ENCODE assay signal across 8 mouse cellular contexts in genomic region chr2:166950853-166951648, GRCm38 (mm10). TPM values are rescaled to one million over a fixed set of nuclear protein-coding genes. Genes with fewer than 3 reads are reported as not detected.
DNase-seq lines count a peak whose midpoint lies in the region; TF ChIP-seq lines count a peak whose summit lies in the region.
"Had no signal": no experiment of that assay in that cellular context is flagged by ENCODE, and none has a peak within 500 bp of the region (broad histone marks: within the 10 kb centered on the region; RNA-seq: fewer than 3 reads in every experiment).

No protein-coding gene starts in this region.

- H3K4me3 ChIP-seq in kidney, adult 2 months (ENCODE audit: insufficient read depth, low read depth, low read length): no peak overlapping the region
- no peak overlapping the region for H3K4me3 ChIP-seq in cerebellum, adult 2 months (replicated peaks; ENCODE audit: insufficient read depth, low read depth, low read length)
- H3K4me3 ChIP-seq: limb, embryonic 12.5 days had no signal

- TF ChIP-seq CTCF in kidney, adult 2 months (conservative IDR thresholded peaks at IDR 0.05; ENCODE audit: insufficient read depth, insufficient read length, low read depth, low read length): no peak
- no peak for TF ChIP-seq CTCF in cerebellum, adult 2 months (IDR thresholded peaks at IDR 0.05; ENCODE audit: borderline replicate concordance, insufficient read depth, low read depth, low read length)

- intact Hi-C loops in left cerebral cortex, postnatal 14 days (cut with DNase I): no loop called here

- TF ChIP-seq POLR2A in kidney, adult 2 months (IDR thresholded peaks at IDR 0.05; ENCODE audit: low read depth, low read length): no peak
- TF ChIP-seq POLR2A in cerebellum, adult 2 months (IDR thresholded peaks at IDR 0.05; ENCODE audit: borderline replicate concordance, insufficient read depth, low read length): no peak

- 64% methylated on average over 14 of the region's 14 CpGs for WGBS in kidney, adult 2 months
- WGBS in cerebellum, adult 2 months: 43% methylated on average over 14 of the region's 14 CpGs

- peak; percentile 37 to 51 for DNase-seq in kidney, postnatal 4 days
- DNase-seq in kidney, adult 2 months: no peak
- DNase-seq in R1 (ENCODE audit: low read depth, low spot score) (peak; percentile 52), adipocyte (ENCODE audit: low spot score) (no peak)
- peak; percentile 41 to 47 for DNase-seq in cerebellum, adult 2 months
- DNase-seq in left cerebral cortex, postnatal 14 days (ENCODE audit: low spot score in 2 of 2): peak; percentile 54 to 67
- no peak for DNase-seq in spleen, postnatal 36 days (ENCODE audit: low spot score in 2 of 2)

- peaks cover 6% of the 10 kb centered on the region for H3K36me3 ChIP-seq in kidney, adult 2 months (ENCODE audit: control insufficient read depth, insufficient read depth, low read length)

- no peaks in the 10 kb centered on the region for H3K4me1 ChIP-seq in kidney, adult 2 months (ENCODE audit: control insufficient read depth, insufficient read depth, low read length)
- H3K4me1 ChIP-seq in cerebellum, adult 2 months (ENCODE audit: control insufficient read depth, insufficient read depth, low read length): no peaks in the 10 kb centered on the region
- H3K4me1 ChIP-seq: limb, embryonic 12.5 days had no signal

- H3K27me3 ChIP-seq in kidney, adult 2 months (replicated peaks; ENCODE audit: control insufficient read depth, insufficient read depth, low read length): no peaks in the 10 kb centered on the region
- no peaks in the 10 kb centered on the region for H3K27me3 ChIP-seq in cerebellum, adult 2 months (ENCODE audit: control insufficient read depth, insufficient read depth, low read length)
- H3K27me3 ChIP-seq: limb, embryonic 12.5 days had no signal

- H3K27ac ChIP-seq in kidney, adult 2 months (ENCODE audit: insufficient read depth, low read depth, low read length): no peak overlapping the region
- H3K27ac ChIP-seq in cerebellum, adult 2 months (ENCODE audit: insufficient read depth, low read length): no peak overlapping the region
- H3K27ac ChIP-seq: limb, embryonic 12.5 days had no signal

RNA-seq across cellular contexts. Expression of gene Stau1, which starts 45.0 kb away (rescaled TPM):
- polyA plus RNA-seq in kidney, adult 2 months (2012; rRNA removed): 25.7 and 34.2 TPM in 2 replicates
- polyA plus RNA-seq in cerebellum, adult 2 months (2012; rRNA removed): 52.2 and 54.9 TPM in 2 replicates
- total RNA-seq in left cerebral cortex, postnatal 14 days (2021): 10 to 100 TPM; 63.1 to 68.6 TPM

RNA-seq across cellular contexts. Expression of gene Cse1l, which starts 45.2 kb away (rescaled TPM):
- 15.8 TPM in 2 replicates for polyA plus RNA-seq in kidney, adult 2 months (2012; rRNA removed)
- polyA plus RNA-seq in cerebellum, adult 2 months (2012; rRNA removed): 49.9 and 55.0 TPM in 2 replicates
- total RNA-seq in left cerebral cortex, postnatal 14 days (2021): 10 to 100 TPM; 61.6 to 63.4 TPM

Comparison
In these comparisons a context has a peak if more than half of its experiments do, and no peak if none do; other contexts are left out.
1. DNase-seq: peak in kidney, postnatal 4 days (2 of 2), R1 (single experiment), cerebellum, adult 2 months (2 of 2) and left cerebral cortex, postnatal 14 days (2 of 2); none in kidney, adult 2 months (single experiment), spleen, postnatal 36 days (0 of 2) and adipocyte (single experiment).